Mouse (Mus musculus) forebrain, embryonic 14.5 days (tissue): ENCODE measurements around the gene Pdk4. TPM values are rescaled to one million over a fixed set of nuclear protein-coding genes. Genes with fewer than 3 reads are reported as not detected.

Experiments used
- ATAC-seq: fragments of 200-750 bp; cut with Nextera tagmentation; 2 replicates; pipeline ENCODE4 v1.8.0; 2017; ENCODE audit warnings: mild to moderate bottlenecking, moderate library complexity
- DNase-seq: peaks from one replicate; pipeline ENCODE4 v3.0.0-alpha.2; 2015; ENCODE audit warnings: low spot score
- H3K27ac ChIP-seq: fragments of 300-500 bp; sonication (generic); 2 replicates; pipeline ENCODE4 v1.5.1; 2014; ENCODE audit warnings: low read depth, mild to moderate bottlenecking, control low read depth, low read length, moderate library complexity
- H3K27me3 ChIP-seq: fragments of 300-500 bp; sonication (generic); replicated peaks from 2 replicates; pipeline ENCODE4 v1.6.1; 2014; ENCODE audit warnings: low read length, control low read depth, mixed read lengths; ENCODE audit not compliant: control insufficient read depth, insufficient read depth
- H3K36me3 ChIP-seq: fragments of 300-500 bp; sonication (generic); 2 replicates; pipeline ENCODE4 v1.6.1; 2014; ENCODE audit warnings: low read length, control low read depth; ENCODE audit not compliant: control insufficient read depth, insufficient read depth
- H3K4me1 ChIP-seq: fragments of 300-500 bp; sonication (generic); 2 replicates; pipeline ENCODE4 v1.6.1; 2014; ENCODE audit warnings: antibody characterized with exemption, low read length, control low read depth; ENCODE audit not compliant: control insufficient read depth, insufficient read depth
- H3K4me2 ChIP-seq: fragments of 300-500 bp; sonication (generic); 2 replicates; pipeline ENCODE4 v1.6.1; 2014; ENCODE audit warnings: mild to moderate bottlenecking, control low read depth, low read length
- H3K4me3 ChIP-seq: fragments of 300-500 bp; sonication (generic); 2 replicates; pipeline ENCODE4 v1.5.1; 2014; ENCODE audit warnings: low read depth, low read length, control low read depth
- H3K9ac ChIP-seq: fragments of 300-500 bp; sonication (generic); 2 replicates; pipeline ENCODE4 v1.6.1; 2014; ENCODE audit warnings: mild to moderate bottlenecking, low read length, control low read depth, moderate library complexity
- H3K9me3 ChIP-seq: fragments of 300-500 bp; sonication (generic); replicated peaks from 2 replicates; pipeline ENCODE4 v1.6.1; 2016; ENCODE audit warnings: low read length, control low read depth, mixed read lengths; ENCODE audit not compliant: control insufficient read depth
- WGBS: fragments of 180-500 bp; shearing (Covaris S2); extraction: QIAGEN DNeasy Blood & Tissue Kit; methylation state at CpG from one replicate; pipeline ENCODE4 v1.1.7; 2014; 5-methylcytosine and 5-hydroxymethylcytosine counted together
- polyA plus RNA-seq: library from polyadenylated mRNA; unstranded; fragments of >200 nt; fragmentation: Nextera tagmentation; extraction: Ambion mirVana; gene quantifications from 2 replicates; pipeline ENCODE4 v1.2.1, GENCODE M21; 2014

Gene Pdk4
- polyA plus RNA-seq, 1 experiment from 2014 or later = 1.2 TPM

GRCm38 (mm10) chr6:5501551-5501950, 5.4 kb upstream of the Pdk4 start:
- ATAC-seq = no peak

GRCm38 (mm10) chr6:5498740-5499139, 2.6 kb upstream of the Pdk4 start:
- 91% methylated on average over 11 of the region's 11 CpGs for WGBS
- DNase-seq (no peak), ATAC-seq (no peak)
- peaks cover 8% of the 10 kb centered on the region; the same call in 1 of the 2 replicates for H3K4me1 ChIP-seq
- no peaks in the 10 kb centered on the region for H3K9me3 ChIP-seq
- no peak overlapping the region for H3K27ac ChIP-seq
- no peaks in the 10 kb centered on the region for H3K27me3 ChIP-seq
- no peak overlapping the region for H3K9ac ChIP-seq
- H3K4me2 ChIP-seq = no peak overlapping the region
- H3K4me3 ChIP-seq = no peak overlapping the region
- H3K36me3 ChIP-seq = no peaks in the 10 kb centered on the region

More at GRCm38 (mm10) chr6:5501551-5501950, 5.4 kb upstream of the Pdk4 start:
- no peak overlapping the region for H3K4me2 ChIP-seq
- no peaks in the 10 kb centered on the region for H3K27me3 ChIP-seq
- H3K4me3 ChIP-seq = no peak overlapping the region
- H3K36me3 ChIP-seq = no peaks in the 10 kb centered on the region
- H3K4me1 ChIP-seq = peaks cover 3% of the 10 kb centered on the region; the same call in 1 of the 2 replicates
- no peaks in the 10 kb centered on the region for H3K9me3 ChIP-seq
- WGBS = 90% methylated on average over 10 of the region's 10 CpGs
- no peak overlapping the region for H3K27ac ChIP-seq
- no peak for DNase-seq
- no peak overlapping the region for H3K9ac ChIP-seq

GRCm38 (mm10) chr6:5496854-5497235, 736 bp upstream of the Pdk4 start:
- DNase-seq (no peak), ATAC-seq (peak; percentile 13; the same call in 1 of the 2 replicates)
- H3K27ac ChIP-seq = no peak overlapping the region
- no peaks in the 10 kb centered on the region for H3K9me3 ChIP-seq
- WGBS = 39% methylated on average over 3 of the region's 3 CpGs
- H3K36me3 ChIP-seq = no peaks in the 10 kb centered on the region
- no peaks in the 10 kb centered on the region for H3K27me3 ChIP-seq
- H3K4me1 ChIP-seq = peaks cover 8% of the 10 kb centered on the region; the same call in 1 of the 2 replicates
- H3K9ac ChIP-seq = no peak overlapping the region
- peak overlapping the region; percentile 96; the same call in 1 of the 2 replicates for H3K4me2 ChIP-seq
- peak overlapping the region; percentile 44; the same call in 1 of the 2 replicates for H3K4me3 ChIP-seq

GRCm38 (mm10) chr6:5485028-5485427, 11.1 kb downstream of the Pdk4 start:
- H3K27me3 ChIP-seq = no peaks in the 10 kb centered on the region
- no peak overlapping the region for H3K9ac ChIP-seq
- DNase-seq (no peak), ATAC-seq (no peak)
- H3K9me3 ChIP-seq = no peaks in the 10 kb centered on the region
- H3K4me3 ChIP-seq = no peak overlapping the region
- H3K4me1 ChIP-seq = no peaks in the 10 kb centered on the region
- H3K27ac ChIP-seq = no peak overlapping the region
- WGBS = 96% methylated on average over 7 of the region's 7 CpGs
- H3K4me2 ChIP-seq = no peak overlapping the region
- no peaks in the 10 kb centered on the region for H3K36me3 ChIP-seq

- DNase-seq = no peak
- ATAC-seq = no peak
- no peak overlapping the region for H3K9ac ChIP-seq
- no peak overlapping the region for H3K27ac ChIP-seq
- H3K4me1 ChIP-seq = no peaks in the 10 kb centered on the region
- no peak overlapping the region for H3K4me3 ChIP-seq
- no peak overlapping the region for H3K4me2 ChIP-seq
- WGBS = 49% methylated on average over 3 of the region's 3 CpGs
- H3K36me3 ChIP-seq = no peaks in the 10 kb centered on the region
- H3K27me3 ChIP-seq = no peaks in the 10 kb centered on the region
- no peaks in the 10 kb centered on the region for H3K9me3 ChIP-seq
Measured at GRCm38 (mm10) chr6:5482270-5482783, 13.8 kb downstream of the Pdk4 start.

GRCm38 (mm10) chr6:5481066-5481465, 15.0 kb downstream of the Pdk4 start:
- H3K9ac ChIP-seq = no peak overlapping the region
- H3K27me3 ChIP-seq = no peaks in the 10 kb centered on the region
- no peak for DNase-seq
- no peak for ATAC-seq
- no peak overlapping the region for H3K27ac ChIP-seq
- H3K4me3 ChIP-seq = no peak overlapping the region
- H3K36me3 ChIP-seq = no peaks in the 10 kb centered on the region
- 93% methylated on average over 2 of the region's 2 CpGs for WGBS
- no peaks in the 10 kb centered on the region for H3K4me1 ChIP-seq
- H3K9me3 ChIP-seq = no peaks in the 10 kb centered on the region
- H3K4me2 ChIP-seq = no peak overlapping the region

GRCm38 (mm10) chr6:5474021-5474420, 22.1 kb downstream of the Pdk4 start:
- H3K27me3 ChIP-seq = no peaks in the 10 kb centered on the region
- H3K9me3 ChIP-seq = no peaks in the 10 kb centered on the region
- no peak overlapping the region for H3K4me3 ChIP-seq
- no peaks in the 10 kb centered on the region for H3K36me3 ChIP-seq
- no peak overlapping the region for H3K4me2 ChIP-seq
- ATAC-seq (no peak), DNase-seq (no peak)
- H3K9ac ChIP-seq = no peak overlapping the region
- no peak overlapping the region for H3K27ac ChIP-seq
- WGBS = 57% methylated on average over 1 of the region's 1 CpGs
- H3K4me1 ChIP-seq = no peaks in the 10 kb centered on the region

- ATAC-seq (no peak), DNase-seq (no peak)
- H3K36me3 ChIP-seq = no peaks in the 10 kb centered on the region
- no peak overlapping the region for H3K27ac ChIP-seq
- no peaks in the 10 kb centered on the region for H3K4me1 ChIP-seq
- H3K27me3 ChIP-seq = no peaks in the 10 kb centered on the region
- no peak overlapping the region for H3K4me3 ChIP-seq
- no peak overlapping the region for H3K9ac ChIP-seq
- WGBS = 92% methylated on average over 2 of the region's 2 CpGs
- no peak overlapping the region for H3K4me2 ChIP-seq
- no peaks in the 10 kb centered on the region for H3K9me3 ChIP-seq
Measured at GRCm38 (mm10) chr6:5472692-5473091, 23.4 kb downstream of the Pdk4 start.

GRCm38 (mm10) chr6:5470480-5471318, 25.4 kb downstream of the Pdk4 start:
- 40% methylated on average over 10 of the region's 10 CpGs for WGBS
- peak; percentile 34 for DNase-seq
- Histone ChIP-seq H3K9ac (no peak overlapping the region), H3K36me3 (no peaks in the 10 kb centered on the region), H3K27me3 (no peaks in the 10 kb centered on the region), H3K27ac (no peak overlapping the region), H3K4me1 (no peaks in the 10 kb centered on the region), H3K4me3 (no peak overlapping the region), H3K9me3 (no peaks in the 10 kb centered on the region), H3K4me2 (no peak overlapping the region)
- ATAC-seq = peak; percentile 60; the same call in 1 of the 2 replicates
